Mouse (Mus musculus) kidney, adult 2 months (tissue): Measurements from ENCODE around the gene Wnt9a.

Experiments used
- CTCF ChIP-seq: fragments of 200-500 bp; conservative IDR thresholded peaks from 2 replicates; pipeline ENCODE4 v1.5.1; 2011; ENCODE audit warnings: low read depth, mild to moderate bottlenecking, control low read depth, low read length, moderate library complexity, mixed read lengths; ENCODE audit not compliant: insufficient read depth, insufficient read length
- POLR2A ChIP-seq: fragments of 200-500 bp; IDR thresholded peaks from one replicate; pipeline ENCODE4 v1.6.1; 2011; ENCODE audit warnings: low read depth, low read length, control low read depth

DNA sequence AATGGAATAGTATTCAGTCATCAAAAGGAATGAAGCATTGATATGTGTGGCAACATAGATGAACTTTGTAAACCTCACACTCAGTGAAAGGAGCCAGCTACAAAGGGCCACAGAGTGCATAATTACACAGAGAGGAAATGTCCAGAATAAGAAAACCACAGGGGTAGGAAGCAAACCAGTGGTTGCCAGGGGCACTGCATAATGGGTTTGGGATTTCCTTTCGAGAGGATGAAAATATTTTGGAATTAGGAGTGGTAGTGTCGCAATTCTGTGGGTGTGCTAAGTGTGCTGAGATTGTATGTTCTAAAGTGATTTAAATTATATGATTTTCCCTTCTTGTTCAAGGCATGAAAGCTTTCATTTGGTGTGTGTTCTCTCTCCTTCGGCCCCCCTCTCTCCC lies 32.5 kb upstream of the Wnt9a start:
- TF ChIP-seq CTCF: no peak
- TF ChIP-seq POLR2A: no peak
